Mouse (Mus musculus): ENCODE results near the gene Btbd2.

GRCm38 (mm10) chr10:80625764-80626163, 31.1 kb downstream of the Btbd2 start:
- TF ChIP-seq CTCF (IDR thresholded peaks at IDR 0.05; ENCODE audit: low read depth) (no peak), EP300 (IDR thresholded peaks at IDR 0.05; ENCODE audit: low read depth) (no peak)

Measured in heart, postnatal 0 days (tissue).